Mouse (Mus musculus): Measurements from ENCODE around the gene Cdkn2d.

The Cdkn2d gene

GRCm38 (mm10) chr9:21244428-21245112, 46.6 kb downstream of the Cdkn2d start:
- DNase-seq (ENCODE audit: low spot score): peak; percentile 47

GRCm38 (mm10) chr9:21243826-21244427, 47.3 kb downstream of the Cdkn2d start:
- DNase-seq (ENCODE audit: low spot score): no peak

- DNase-seq (ENCODE audit: low spot score): peak; percentile 96
Observed at GRCm38 (mm10) chr9:21241343-21241742, 49.9 kb downstream of the Cdkn2d start.

- DNase-seq (ENCODE audit: low spot score): peak; percentile 35
Observed at GRCm38 (mm10) chr9:21239465-21239848, 51.8 kb downstream of the Cdkn2d start.

GRCm38 (mm10) chr9:21238733-21239464, 52.3 kb downstream of the Cdkn2d start, which contains the start of gene Keap1:
Gene Keap1, minus strand, starts transcription at chr9:21239361.
- DNase-seq (ENCODE audit: low spot score): peak; percentile 87
